Mouse (Mus musculus) right cerebral cortex, postnatal 14 days (tissue): ENCODE measurements around the gene Samd4.

Experiments
- DNase-seq: peaks from one replicate; pipeline ENCODE4 v3.0.0; 2022

Samd4 gene

DNA sequence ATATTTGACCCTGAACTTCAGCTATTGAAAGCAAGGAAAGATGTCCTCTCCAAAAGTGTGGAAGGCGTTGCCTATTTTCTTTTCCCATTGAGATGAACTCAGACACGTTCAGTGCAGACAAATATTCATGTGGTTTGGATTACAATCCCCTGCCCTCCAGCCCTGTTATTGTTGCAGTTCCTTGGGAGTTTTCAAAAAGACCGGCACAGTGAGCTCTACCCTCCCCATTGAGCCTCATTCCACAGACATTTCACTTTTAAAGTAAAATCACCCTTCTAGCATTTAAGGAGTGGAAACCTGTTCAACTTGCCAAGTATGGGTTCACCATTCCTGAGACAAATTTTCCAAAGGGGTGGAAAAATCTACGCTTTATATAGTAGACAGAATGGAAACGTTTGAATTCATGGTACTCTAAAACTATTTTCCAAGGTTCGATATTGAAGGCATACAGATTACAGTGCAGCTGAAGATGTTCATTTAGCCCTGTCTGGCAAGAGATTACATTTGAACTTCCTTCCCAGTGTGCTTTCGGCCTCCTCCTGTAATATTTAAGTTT lies 76.6 kb downstream of the Samd4 start:
- no peak for DNase-seq

DNA sequence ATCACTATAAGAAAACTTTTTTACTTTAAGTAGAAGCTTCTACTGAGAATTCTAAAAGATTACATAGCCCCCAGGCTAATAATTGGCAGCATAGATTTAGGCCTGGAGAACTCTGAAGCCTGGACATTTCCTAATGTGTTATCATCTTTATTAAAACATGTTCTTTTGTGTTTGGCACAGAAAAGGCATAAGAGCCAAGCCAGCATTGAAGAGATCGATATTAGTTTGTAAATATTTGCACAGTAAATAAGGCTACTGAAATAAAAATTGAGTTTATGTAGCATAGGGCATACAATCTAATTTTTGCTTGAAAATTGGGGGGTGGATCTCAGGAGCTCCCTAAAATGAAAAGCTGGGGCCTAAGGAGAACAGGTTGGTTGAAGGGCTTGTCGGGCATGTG lies 77.2 kb downstream of the Samd4 start:
- no peak for DNase-seq

DNA sequence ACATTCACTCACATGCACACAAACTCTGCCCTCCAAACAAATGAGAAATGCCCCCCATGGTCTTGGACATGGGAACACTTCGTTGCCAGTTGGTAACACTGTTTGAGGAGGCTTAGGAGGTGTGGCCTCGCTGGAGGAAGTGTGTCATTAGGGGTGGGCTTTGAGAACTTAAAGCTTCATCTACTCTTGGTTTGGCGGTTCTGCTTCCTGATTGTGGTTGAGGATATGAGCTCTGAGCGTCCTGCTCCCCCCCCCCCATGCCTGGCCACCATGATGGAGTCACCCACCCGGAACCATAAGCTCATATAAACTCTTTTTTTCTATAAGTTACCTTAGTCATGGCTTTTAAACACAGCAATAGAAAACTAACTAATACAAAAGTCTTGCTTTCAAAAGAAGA lies 80.2 kb downstream of the Samd4 start:
- DNase-seq = no peak

DNA sequence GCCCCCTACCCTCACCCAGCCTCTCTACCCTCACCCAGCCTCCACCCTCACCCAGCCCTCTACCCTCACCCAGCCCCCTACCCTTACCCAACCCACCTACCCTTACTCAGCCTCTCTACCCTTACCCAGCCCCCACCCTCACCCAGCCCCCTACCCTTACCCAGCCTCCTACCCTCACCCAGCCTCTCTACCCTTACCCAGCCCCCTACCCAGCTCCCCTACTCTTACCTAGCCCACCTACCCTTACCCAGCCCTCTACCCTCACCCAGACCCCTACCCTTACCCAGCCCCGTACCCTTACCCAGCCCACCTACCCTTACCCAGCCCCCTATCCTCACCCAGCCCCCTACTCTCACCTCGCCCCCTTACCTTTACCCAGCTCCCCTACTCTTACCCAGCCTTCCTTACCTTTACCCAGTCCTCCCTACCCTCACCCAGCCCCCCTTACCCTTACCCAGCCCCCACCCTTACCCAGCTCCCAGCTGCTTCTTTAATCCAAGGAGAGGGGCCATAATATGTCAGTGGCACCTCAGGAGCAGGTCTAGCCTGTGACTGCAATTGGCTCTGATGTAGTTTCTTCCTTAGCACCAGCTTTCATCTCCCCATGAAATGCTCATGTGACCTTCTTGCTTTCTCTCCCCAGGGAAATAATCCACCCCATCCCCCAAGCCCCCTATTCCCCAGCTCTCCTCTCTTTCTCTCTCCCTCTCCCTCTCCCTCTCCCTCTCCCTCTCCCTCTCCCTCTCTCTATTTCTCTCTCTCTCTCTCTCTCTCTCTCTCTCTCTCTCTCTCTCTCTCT lies 81.6 kb downstream of the Samd4 start:
- DNase-seq = no peak

DNA sequence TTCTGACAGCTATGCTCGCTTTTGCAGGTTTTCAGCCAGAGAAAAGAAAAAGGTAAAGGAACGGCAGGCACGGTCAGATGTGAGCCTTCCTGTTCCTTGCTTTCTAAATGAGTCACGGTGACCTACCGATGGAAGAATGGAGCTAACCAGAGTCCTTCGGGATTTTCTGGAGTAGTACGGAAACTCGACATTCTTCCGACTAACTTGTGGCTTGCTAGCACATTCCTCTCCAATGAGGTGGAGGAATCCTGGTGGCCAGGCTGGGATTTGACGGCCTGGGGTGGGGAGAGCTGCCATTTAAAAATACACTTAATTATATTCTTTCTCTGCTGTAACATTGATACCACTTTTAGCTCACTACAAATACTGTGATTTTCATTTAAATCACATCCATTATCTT lies 83.6 kb downstream of the Samd4 start:
- DNase-seq = no peak

DNA sequence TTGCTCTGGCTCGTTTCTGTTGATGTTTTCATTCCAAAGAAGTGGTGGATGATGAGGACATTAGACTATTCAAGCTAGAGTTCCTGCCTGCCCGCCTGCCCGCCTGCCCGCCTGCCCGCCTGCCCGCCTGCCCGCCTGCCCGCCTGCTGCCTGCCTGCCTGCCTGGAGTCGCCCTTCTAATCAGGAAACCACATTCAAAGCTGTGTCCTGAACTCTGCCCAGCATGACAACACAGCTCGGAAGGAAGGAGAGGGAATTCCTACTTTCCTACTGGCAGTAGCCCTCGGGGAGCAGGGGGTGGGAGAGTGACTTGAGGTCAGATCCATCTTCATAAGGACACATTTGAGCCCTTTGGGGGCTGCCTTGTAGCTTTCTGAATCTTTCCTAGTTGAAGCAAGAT lies 85.4 kb downstream of the Samd4 start:
- no peak for DNase-seq

DNA sequence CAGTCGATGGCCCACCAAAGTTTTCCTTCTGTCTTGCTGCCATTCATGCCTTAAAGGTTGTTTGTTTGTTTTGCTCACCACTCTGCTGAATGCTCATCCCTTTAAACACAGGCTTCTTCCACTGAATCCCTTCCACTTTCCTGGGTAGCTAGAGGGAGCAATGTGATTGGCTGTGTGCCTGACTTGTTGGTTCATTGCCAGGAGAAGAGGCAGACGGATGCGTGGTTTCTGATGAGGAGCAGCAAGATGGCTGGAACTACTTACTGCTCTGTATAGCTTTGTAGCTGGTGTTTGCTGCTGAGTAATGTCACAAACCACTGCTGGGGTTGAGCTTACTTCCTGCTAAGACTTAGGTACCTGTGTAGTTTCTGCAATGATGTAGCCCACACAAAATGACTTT lies 88.0 kb downstream of the Samd4 start:
- DNase-seq = peak; percentile 55

DNA sequence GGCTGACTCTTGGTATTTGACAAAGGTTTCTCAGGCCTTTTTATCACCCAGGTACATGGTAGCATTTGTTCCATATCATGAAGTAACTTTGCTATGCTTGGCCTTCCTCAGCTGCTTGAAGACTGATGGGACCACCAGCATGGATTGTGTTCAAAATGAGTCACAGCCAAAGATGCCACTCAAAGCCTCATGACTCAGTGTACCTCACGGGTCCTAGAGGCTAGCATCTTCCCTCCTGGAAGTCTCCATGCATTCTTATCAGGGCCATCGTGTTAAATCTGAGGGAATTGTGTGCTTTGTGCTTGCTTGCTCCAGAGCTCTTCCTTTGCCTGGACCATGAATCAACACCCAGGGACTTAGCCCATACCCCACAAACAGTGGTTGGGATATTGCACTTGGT lies 89.1 kb downstream of the Samd4 start:
- no peak for DNase-seq

DNA sequence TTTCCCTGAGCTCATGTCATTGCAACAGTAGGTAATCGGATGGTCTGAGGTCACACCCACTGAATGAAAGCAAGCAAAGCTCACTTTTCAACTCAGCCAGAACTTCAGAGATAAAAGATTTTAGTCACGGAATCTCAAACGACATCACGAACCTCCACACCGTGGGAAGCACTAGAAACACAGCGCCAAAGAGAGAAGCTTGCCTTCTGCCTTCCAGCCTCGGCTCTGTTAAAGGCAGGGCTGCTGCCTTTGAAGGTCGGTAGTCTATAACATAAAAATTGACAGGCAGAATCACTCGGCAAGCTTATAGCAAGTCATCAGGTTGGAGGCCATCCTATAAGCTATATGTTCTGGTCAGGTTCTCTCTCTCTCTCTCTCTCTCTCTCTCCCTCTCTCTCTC lies 92.2 kb downstream of the Samd4 start:
- no peak for DNase-seq

DNA sequence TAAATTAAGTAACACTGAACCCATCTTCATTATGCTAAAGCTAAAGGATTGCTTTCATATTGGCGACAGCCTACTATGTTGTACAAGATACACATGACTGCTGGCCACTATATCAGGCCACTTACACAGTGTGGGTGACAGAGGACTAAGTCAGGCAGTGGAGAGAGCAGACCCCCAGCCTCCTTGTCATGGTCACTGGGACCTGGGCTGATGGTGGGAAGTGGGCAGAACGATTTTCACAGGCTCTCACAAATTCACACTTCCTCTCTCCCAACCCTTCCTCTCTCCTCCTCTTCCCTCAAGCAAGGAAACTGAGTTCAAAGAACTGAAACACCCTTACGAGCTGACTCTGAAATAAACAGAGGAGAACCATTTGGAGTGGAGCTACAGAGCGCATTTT lies 93.3 kb downstream of the Samd4 start:
- DNase-seq = no peak

DNA sequence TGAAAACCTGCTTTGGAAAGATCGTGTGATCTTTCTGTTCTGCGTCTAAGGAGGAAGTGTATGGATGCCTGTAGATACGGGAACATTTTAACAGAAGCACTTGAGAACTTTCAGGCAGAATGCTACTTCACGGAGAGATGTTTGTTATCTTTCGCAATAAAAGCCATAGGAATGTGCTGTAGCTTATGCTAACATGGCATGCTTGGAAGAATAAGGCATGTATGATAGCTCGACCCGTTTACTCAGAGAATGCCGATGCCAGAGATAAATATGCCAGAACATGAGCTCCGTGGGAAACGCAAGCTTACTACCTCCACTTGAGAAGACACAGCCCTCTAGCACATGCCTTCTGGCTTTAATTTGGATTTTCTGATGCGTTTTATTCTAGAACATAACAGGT lies 94.1 kb downstream of the Samd4 start:
- no peak for DNase-seq

DNA sequence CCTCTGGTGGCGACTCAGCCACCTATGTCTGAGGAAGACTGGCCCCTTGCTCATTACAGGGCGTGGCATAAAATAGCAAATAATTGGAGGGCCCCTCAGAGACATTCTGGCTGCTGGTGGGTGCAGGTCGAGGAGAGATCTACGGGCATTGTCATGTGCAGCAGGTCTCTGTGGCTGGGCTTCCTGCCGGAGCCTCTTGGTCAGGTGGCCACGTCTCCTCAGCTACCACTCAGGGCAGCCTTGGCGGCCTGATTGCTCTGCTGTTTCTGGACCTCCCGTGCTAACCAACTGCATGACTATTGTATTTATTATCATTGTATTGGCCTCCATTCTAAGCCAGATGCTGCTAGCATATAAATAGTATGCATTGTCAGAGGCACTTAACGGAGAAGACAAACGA lies 95.0 kb downstream of the Samd4 start:
- DNase-seq = no peak

DNA sequence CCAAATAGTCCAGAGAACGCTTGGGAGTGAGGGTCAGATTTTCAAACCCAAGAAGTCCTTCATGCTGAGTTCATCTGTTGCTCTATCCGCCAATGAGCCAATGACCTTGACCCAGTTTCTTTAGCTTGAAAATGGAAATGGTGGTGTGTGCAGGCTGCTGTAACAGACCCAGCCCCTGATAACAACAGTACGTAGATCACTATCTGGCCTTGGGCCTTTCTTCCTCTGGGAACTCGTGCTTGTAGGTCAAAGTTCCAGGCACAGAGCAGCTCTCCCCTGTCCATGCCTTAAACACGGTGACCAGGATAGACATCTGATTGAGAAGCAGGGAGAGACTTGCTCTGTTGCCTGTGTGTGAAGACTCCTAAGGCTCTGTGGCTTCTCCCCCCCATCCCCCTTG lies 96.5 kb downstream of the Samd4 start:
- DNase-seq = no peak

DNA sequence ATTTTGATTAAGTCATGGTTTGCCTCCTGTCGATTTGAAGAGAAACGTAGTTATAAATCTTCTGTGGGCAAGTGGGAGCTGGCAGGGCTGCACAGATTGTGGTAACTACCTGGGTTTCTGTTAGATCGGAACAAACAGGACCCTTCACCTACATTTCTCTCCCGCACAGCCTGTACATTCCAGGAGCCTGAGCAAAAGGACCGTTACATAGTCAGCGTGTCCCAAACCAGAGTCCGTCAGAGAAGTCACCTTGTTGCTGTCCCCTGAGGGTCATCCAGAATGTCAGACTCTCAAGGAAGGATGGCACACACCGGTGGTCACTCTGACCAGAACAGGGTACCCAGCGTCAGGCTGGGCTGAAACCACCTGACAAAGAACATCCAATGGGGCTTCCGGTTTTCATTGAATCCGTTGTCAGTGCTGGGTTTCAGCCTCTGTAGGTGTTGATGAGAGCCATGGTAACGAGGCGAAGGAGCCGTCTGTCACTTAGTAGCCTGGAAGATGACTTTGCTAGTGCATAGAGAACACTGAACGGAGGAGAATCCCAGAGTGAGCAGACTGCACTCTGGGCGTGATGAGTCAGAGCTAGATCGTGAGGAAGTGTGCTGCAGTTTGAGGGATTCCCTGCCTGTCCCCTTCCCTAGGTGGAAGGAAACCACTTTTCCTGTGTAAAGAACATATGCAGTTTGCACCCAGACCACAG lies 98.2 kb downstream of the Samd4 start:
- DNase-seq = peak; percentile 34

DNA sequence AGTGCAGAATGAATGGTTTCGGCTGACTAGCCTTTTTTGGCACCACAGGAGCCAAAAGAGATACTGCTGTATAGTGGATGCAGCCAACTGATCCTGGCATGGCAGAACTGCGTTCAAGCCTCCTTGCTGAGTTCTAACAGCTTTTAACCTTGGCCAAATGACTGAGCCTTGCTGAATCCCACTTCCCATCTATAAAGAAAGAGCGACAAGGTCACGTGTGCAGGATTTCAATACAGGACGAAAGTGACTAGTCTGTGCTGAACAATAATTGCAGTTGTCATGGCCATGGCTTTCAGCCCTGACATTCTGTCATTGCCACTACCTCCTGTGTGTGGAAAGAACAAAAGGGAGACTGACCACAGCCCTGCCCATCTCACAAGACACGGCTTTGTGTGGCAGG lies 99.5 kb downstream of the Samd4 start:
- no peak for DNase-seq

DNA sequence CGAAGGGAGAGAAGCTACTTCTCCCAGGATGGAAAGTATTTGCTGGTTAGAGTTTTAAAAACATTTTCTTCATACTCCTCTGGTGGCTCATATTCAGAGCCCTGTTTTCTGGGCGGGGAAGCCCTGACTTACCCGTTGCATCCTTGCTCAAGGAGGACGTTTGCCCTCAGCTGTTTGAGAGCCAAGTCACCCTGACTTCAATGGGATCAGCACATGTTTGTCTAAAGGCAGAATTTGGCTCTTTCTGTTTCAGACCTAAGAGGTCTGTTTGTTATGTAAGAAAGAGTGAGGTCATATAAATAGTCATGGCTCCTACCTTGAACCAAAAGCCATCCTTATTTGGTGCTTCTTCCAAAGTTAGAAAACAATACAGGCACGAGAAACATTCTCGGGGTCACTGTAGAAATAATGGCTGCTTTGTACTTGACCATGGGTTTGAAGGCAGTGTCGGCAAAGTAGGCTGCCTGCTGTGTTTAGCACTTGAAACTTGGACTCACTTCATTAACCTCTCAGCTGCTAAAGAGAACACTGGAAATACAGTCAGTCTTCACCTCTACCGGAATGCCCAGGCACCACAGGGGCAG lies 102.0 kb downstream of the Samd4 start:
- no peak for DNase-seq

DNA sequence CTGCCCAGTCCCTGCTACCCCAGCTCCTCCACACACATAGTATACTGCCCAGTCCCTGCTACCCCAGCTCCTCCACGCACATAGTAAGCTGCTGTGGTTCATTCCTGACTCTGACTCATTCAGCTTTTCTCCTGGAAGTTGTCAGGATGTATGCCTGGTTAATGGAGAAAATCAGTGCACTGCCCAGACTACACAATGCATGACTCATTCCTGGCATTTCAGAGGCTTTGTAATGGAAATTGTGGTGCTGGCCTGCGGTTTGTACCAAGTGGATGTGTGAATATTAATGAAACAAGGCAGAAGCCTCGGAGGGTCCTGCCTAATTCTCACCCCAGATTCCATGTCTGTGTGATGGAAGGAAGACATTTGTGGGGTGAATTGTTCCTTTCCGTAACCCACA lies 107.0 kb downstream of the Samd4 start:
- no peak for DNase-seq

DNA sequence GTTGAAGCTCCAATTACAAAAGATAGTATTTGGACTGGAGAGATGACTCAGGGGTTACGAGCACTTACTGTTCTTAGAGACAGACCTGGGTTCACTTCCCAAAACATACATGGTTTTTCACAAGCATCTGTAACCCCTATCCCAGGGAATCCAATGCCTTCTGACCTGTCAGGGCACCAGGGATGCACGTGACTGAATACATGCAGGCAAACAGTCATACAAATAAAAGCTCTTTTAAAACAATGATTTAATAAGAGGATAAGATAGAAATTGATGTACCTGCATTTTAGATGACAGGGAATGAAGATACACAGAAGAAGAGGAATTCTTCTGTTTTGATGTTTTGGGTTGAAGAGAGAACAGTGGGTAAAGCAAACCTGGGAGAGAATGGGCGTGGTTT lies 107.8 kb downstream of the Samd4 start:
- DNase-seq = no peak

DNA sequence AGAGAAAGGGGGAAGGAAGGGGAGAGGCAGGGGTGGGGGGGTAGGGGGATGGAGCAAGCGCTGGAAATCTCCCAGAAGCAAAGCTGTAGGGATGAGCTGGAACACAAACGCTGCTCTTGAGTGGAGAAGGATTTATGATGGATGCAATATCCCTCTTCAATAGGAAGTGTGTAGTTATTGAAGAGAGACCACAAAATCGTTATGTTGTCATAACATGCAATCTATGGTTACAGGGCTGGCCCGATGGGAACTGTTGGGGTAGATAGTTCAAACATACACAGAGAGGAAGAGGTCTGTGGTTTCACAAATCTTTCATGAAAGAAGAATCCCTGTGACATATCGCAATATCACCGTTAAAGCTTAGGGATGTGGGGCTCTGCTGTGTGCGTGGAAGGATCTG lies 112.0 kb downstream of the Samd4 start:
- DNase-seq = no peak

DNA sequence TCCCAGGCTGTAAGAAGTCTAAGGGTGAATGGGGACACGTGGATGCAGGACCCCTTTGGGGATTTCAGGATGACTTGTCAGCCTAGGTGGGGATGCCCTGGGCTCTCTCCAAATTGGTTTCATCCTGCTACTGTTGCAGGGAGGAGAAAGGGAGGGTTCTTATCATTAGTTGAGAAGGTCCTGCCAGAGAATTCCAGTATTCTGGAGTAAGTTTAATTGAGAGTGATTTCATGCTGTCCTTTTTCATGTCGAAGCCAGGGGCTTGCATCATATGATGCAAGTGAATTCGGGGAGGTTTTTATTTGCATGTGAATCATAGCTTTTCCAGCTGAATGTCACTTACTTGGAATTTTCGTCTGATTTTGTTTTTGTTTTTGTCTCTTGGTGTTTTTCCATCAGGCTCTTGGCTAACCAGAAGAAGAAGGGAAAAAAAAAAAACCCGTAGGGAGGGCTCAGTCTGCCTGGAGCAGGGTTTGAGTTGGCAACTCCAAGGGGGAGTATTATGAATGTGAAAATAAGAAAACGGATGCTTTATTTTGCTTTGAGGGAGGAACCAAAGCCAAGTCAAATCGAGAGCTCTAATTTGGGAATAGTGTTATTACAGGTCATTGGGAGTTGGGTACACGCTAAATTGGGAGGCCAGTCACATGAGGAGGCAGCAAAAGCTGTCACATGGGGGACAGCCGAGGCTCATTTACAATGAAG lies 116.8 kb downstream of the Samd4 start:
- DNase-seq = no peak

DNA sequence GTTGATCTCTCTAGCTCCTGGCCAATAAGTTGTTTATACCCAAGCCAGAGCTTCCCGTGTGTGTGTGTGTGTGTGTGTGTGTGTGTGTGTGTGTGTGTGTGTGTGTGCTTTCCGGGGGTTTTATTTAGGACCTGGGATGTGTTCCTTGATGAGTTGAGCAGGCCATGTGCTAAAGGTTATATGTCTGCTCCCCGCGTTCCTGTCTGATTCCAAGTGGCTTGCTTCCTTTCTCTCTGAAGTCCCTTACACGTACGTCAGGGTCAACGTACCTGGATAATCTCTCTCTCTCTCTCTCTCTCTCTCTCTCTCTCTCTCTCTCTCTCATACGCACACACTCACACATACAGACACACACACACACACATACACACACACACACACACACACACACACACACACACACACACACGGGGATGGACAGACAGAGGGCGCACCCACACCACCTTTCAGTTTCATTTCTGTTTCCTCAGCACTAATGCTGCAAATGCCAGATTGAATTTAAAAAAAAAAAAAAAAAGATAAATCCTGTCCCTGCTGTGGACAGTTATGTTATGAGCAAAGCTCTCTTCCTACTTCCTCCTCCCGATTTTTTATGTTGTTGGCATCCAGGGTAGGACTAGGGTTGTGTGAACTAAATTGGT lies 117.6 kb downstream of the Samd4 start:
- no peak for DNase-seq

DNA sequence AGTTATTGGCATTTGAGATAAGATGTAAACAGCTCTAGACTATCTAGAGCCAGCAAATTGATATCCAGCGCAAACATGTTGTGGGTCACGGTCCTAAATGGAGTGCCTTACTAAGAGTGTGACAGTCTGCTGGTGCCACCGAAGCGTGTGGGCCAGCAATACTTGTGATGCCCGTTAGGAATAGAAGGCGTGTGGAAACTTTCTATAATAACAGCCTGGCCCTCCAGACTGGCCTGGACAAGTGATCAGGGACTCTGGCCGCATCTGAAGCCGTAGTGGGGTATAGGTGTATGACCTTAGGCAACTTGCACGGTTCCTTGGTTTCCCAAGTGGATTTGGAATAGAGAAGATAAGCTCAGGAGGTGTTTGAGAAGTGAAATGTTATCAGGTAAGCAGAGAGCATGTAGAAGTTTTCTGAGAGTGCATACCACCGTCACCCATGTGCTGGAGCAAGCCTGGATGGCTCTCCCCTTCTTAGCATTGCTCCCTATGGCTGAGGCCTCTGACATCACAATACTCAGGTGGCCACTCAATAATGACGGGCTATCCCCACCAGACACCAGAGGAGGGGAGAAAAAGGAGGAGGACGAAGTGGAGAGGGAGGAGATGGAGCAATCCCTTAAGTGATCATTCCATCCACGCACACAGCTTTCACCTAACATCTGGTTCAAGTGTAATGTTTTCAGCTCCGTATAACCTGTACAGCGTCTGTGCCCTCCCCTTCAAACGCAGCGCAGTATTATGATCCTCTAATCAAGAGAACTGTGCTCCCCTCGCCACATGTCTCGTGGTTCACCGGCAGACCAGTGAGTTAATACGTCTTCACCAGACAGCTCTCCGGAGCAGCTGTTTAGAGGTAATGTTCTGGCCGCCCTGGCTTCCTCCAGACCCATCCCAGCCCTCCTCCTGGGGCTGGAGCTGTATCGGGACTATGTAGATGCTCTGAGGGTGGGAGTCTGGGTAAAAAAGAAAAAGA lies 118.4 kb downstream of the Samd4 start:
- no peak for DNase-seq
